Mouse (Mus musculus) G1E (cell line): ENCODE data around the gene Pygo1. TPM values are rescaled to one million over a fixed set of nuclear protein-coding genes. Genes with fewer than 3 reads are reported as not detected.

ENCODE experiments used
- ATAC-seq: 2 replicates; pipeline ENCODE4 v1.8.0; 2016; ENCODE audit warnings: mild to moderate bottlenecking; ENCODE audit not compliant: insufficient number of reproducible peaks, poor library complexity, low FRiP score, severe bottlenecking; ENCODE audit errors: extremely low read depth
- DNase-seq: peaks from one replicate; pipeline ENCODE4 v3.0.0; 2012; ENCODE audit warnings: low spot score
- H3K27me3 ChIP-seq: 2 replicates; pipeline ENCODE4 v1.6.1; 2012; ENCODE audit warnings: mild to moderate bottlenecking, low read length, inconsistent platforms; ENCODE audit not compliant: insufficient read depth
- H3K36me3 ChIP-seq: replicated peaks from 2 replicates; pipeline ENCODE3; 2012; ENCODE audit warnings: mild to moderate bottlenecking, inconsistent platforms
- H3K4me1 ChIP-seq: 2 replicates; pipeline ENCODE4 v1.6.1; 2012; ENCODE audit warnings: low read depth, low read length, inconsistent platforms, mixed read lengths; ENCODE audit not compliant: insufficient read depth
- H3K4me3 ChIP-seq: 2 replicates; pipeline ENCODE4 v1.5.1; 2012; ENCODE audit warnings: low read depth, mild to moderate bottlenecking, inconsistent platforms, low read length, moderate library complexity, mixed read lengths
- H3K9me3 ChIP-seq: replicated peaks from 2 replicates; pipeline ENCODE4 v1.6.1; 2012; ENCODE audit warnings: inconsistent platforms
- CTCF ChIP-seq: IDR thresholded peaks from 2 replicates; pipeline ENCODE4 v1.5.1; 2012; ENCODE audit warnings: low read depth, low read length, inconsistent platforms, mixed read lengths
- GATA1 ChIP-seq: IDR thresholded peaks from 2 replicates; pipeline ENCODE4 v1.6.1; 2012; ENCODE audit warnings: borderline replicate concordance, low read length, inconsistent platforms, mixed read lengths
- GATA2 ChIP-seq: IDR thresholded peaks from 2 replicates; pipeline ENCODE4 v1.6.1; 2012; ENCODE audit warnings: low read depth, low read length, inconsistent platforms, borderline replicate concordance
- POLR2AphosphoS5 ChIP-seq: IDR thresholded peaks from 2 replicates; pipeline ENCODE4 v1.6.1; 2012; ENCODE audit warnings: low read depth, low read length, inconsistent platforms; ENCODE audit not compliant: insufficient replicate concordance
- TAL1 ChIP-seq: conservative IDR thresholded peaks from 2 replicates; pipeline ENCODE4 v1.6.1; 2012; ENCODE audit warnings: low read depth, low read length, inconsistent platforms, mixed read lengths
- polyA plus RNA-seq: library from polyadenylated mRNA; stranded (reverse); fragments of >175 nt; gene quantifications from 2 replicates; pipeline ENCODE4 v1.2.3, GENCODE M21; 2012
- total RNA-seq, 2 experiments: library from RNA; stranded (forward) in 1 of 2; stranded (reverse) in 1 of 2; fragments of 200-1000 nt in 1 of 2; fragments of >200 nt in 1 of 2; fragmentation: Nextera tagmentation in 1 of 2; gene quantifications; 2 replicates each; pipeline ENCODE4 v1.2.3; 2014 to 2017

Pygo1 gene
- total and polyA plus RNA-seq, 3 experiments = 0.16 TPM; not detected in 2

DNA sequence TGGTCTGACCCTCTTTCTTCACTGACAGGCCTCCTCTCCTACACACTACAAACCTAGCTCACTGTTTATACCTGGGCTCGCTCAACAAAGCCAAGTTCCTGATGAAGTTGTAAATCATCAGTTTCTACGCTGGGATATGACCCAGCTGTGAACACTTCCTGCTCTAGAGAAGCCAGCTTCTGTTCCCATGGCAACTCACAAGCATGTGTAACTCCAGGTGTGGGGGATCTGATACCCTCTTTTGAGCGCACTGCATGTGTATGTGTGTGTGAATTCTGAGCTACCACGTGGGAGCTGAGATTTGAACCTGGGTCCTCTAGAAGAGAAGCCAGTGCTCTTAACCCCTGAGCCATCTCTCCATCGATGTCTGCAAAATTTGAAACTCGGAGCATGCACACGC lies 24.1 kb downstream of the Pygo1 start:
- TF ChIP-seq TAL1 (no peak), POLR2AphosphoS5 (no peak), GATA1 (no peak), GATA2 (no peak), CTCF (no peak)
- Histone ChIP-seq H3K27me3 (peaks cover 16% of the 10 kb centered on the region), H3K9me3 (peaks cover 4% of the 10 kb centered on the region; the same call in 1 of the 2 replicates), H3K4me1 (no peaks in the 10 kb centered on the region), H3K4me3 (no peak overlapping the region), H3K36me3 (no peaks in the 10 kb centered on the region)
- DNase-seq = no peak
- no peak for ATAC-seq

DNA sequence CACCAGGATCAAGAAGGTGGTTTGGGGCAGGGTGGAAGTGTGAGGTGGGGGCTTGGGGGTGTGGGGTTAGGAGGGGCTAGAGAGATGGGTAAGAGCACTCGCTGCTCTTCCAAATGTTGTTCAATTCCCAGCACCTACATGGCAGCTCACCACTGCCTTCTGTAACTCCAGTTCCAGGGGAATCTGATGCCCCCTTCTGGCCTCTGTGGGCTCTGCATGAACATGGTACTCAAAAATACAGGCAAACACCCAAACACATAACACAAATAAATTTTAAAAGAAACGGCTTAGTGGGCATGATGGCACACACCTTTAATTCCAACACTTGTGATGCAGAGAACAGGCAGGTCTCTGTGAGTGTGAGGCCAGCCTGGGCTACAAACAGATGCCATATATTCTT lies 29.3 kb downstream of the Pygo1 start:
- Histone ChIP-seq H3K36me3 (no peaks in the 10 kb centered on the region), H3K27me3 (peaks cover 8% of the 10 kb centered on the region), H3K4me1 (peaks cover 20% of the 10 kb centered on the region), H3K9me3 (no peaks in the 10 kb centered on the region), H3K4me3 (no peak overlapping the region)
- no peak for TF ChIP-seq CTCF
- no peak for TF ChIP-seq GATA2
- TF ChIP-seq GATA1 = no peak
- TF ChIP-seq POLR2AphosphoS5 = no peak
- no peak for TF ChIP-seq TAL1
- ATAC-seq = no peak
- no peak for DNase-seq

DNA sequence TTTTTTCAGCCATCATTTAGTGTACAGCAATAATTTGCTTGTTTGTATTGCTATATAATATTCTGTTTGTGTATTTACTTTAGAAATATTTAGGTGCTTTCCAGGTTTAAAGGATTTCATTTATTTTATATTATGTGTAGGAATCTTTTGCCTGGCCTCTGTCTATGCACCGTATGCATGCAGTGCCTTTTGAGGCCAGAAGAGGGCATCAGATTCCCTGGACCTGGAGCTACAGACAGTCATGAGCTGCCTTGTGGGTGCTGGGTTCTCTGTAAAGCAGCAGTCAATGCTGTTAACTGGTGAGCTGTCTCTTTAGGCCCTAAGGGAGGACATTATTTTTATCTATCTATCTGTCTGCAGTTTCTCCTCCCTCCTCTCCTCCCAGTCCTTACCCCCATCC lies 30.1 kb downstream of the Pygo1 start:
- H3K4me1 ChIP-seq = peaks cover 20% of the 10 kb centered on the region
- no peak overlapping the region for H3K4me3 ChIP-seq
- ATAC-seq (no peak), DNase-seq (no peak)
- no peaks in the 10 kb centered on the region for H3K9me3 ChIP-seq
- H3K36me3 ChIP-seq = no peaks in the 10 kb centered on the region
- H3K27me3 ChIP-seq = peaks cover 8% of the 10 kb centered on the region
- TF ChIP-seq CTCF = peak; percentile 78
- TF ChIP-seq GATA2 = no peak

DNA sequence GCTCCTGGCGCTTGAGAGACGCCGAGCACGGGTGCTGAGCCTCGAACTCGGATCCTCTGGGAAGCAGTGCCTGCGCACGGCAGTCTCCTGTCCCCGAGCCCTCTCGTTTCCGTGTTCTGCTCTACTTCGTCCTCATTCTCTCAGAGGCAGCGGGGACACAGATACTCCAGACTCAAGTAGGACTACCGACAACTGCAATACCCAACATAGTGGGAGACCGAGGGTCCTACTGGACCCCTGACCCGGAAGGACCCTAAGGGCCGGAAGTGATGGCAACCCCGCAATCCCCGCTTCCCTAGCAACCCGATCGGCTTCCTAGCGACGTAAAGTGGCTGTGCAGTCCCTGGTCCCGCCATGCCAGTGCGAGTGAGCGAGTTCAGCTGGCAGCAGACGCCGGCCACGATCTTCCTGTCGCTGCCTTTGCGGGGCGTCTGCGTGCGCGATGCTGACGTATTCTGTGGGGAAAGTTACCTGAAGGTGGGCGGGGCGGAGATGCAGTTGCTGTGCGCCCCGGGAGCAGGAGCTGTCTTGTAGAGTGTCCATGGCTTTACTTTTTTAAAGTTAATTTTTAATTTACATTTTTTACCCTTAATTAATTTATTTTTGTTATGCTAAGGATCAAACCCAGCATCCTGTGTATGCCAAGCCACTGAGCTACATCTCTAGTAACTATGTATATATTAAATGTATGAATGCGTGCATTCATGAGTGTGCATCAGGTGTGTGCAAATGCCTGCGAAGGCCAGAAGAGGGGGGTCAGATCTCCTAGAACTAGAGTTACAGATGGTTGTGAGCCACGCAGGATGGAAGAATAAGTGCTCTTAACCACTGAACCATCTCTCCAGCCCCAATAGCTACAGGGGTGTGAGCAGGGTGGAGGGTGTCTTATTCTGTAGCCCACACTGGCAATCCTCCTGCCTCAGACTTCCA lies 33.3 kb downstream of the Pygo1 start, which contains the start of the genes Dyx1c1 and Gm44503:
Gene Dyx1c1, plus strand, starts transcription at position 265 of the 930 bp plus-strand sequence.
Gene Gm44503, plus strand, starts transcription at position 332 of the 930 bp plus-strand sequence.
- ATAC-seq = peak; percentile 82
- peak; percentile 74 for DNase-seq

DNA sequence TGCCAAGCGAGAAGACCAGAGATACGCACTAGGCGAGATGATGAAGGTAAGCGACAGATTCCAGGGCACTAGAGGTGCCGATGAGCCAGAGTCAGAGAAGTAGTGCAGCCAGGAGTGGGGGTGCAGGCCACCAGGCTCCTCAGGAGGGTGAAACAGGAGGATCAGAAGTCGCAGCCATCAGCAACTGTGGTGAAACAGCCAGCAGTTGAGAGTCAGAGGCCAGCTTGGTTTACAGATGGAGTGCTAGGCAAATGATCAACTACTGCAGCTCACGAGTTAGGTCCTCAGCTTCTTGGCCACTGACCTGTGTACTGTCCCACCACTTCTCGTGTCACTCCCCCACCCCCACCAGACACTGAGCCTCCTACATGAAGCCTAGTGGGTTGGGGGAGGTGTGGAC lies 35.9 kb downstream of the Pygo1 start:
- H3K9me3 ChIP-seq = no peaks in the 10 kb centered on the region
- DNase-seq (no peak), ATAC-seq (no peak)
- H3K27me3 ChIP-seq = no peaks in the 10 kb centered on the region
- TF ChIP-seq CTCF = no peak
- TF ChIP-seq GATA1 = no peak
- no peak for TF ChIP-seq TAL1
- TF ChIP-seq GATA2 = no peak
- H3K4me1 ChIP-seq = peaks cover 37% of the 10 kb centered on the region
- H3K4me3 ChIP-seq = peak overlapping the region; percentile 18; the same call in 1 of the 2 replicates
- H3K36me3 ChIP-seq = no peaks in the 10 kb centered on the region

More for the DNA sequence above, 33.3 kb downstream of the Pygo1 start, which contains the start of the genes Dyx1c1 and Gm44503:
- Histone ChIP-seq H3K9me3 (no peaks in the 10 kb centered on the region), H3K4me1 (peaks cover 37% of the 10 kb centered on the region), H3K27me3 (no peaks in the 10 kb centered on the region), H3K36me3 (no peaks in the 10 kb centered on the region), H3K4me3 (peak within 1 kb of the TSS; percentile 78)
- TF ChIP-seq GATA2 = no peak
- TF ChIP-seq CTCF = no peak

DNA sequence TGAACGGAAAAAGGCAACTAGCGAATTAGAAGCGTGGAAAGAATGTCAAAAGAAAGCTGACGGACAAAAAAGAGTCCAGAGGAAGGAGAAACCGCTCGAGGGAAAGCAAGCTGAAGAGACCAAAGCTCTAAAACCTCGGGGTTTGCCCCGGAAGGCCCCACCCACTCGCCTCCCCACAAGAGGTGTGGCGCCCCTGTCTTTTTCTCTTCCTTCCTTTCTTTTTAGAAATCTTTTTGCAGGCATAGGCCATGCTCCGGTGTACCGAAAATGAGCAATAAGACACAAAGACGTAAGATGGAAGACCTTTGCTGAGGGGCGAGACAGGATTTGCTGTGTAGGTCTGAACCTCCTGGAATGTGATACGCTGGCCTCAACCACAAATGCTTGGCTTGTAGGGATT lies 36.5 kb downstream of the Pygo1 start:
- no peak for ATAC-seq
- Histone ChIP-seq H3K27me3 (no peaks in the 10 kb centered on the region), H3K36me3 (no peaks in the 10 kb centered on the region), H3K4me1 (peaks cover 37% of the 10 kb centered on the region), H3K9me3 (no peaks in the 10 kb centered on the region), H3K4me3 (no peak overlapping the region)
- DNase-seq = no peak
- no peak for TF ChIP-seq GATA1
- no peak for TF ChIP-seq POLR2AphosphoS5
- TF ChIP-seq GATA2 = no peak
- no peak for TF ChIP-seq CTCF
- no peak for TF ChIP-seq TAL1
